Mouse (Mus musculus) adrenal gland, adult 8-10 months (tissue): ENCODE data around the gene Cd9. TPM values are rescaled to one million over a fixed set of nuclear protein-coding genes. Genes with fewer than 3 reads are reported as not detected.
"Not testable (repeated sequence)": the region's sequence is repeated elsewhere in the genome, so short reads cannot be mapped to it uniquely, and the experiment has no call there.

Source experiments
- DNase-seq: peaks from one replicate; pipeline ENCODE4 v3.0.0; 2022
- total RNA-seq, 4 experiments: library from RNA; stranded (reverse); gene quantifications; 2 replicates each; pipeline ENCODE4 v1.2.4; 2022

The Cd9 gene
- total RNA-seq, 4 experiments from 2014 or later: 108 to 171 (median 144) TPM

DNA sequence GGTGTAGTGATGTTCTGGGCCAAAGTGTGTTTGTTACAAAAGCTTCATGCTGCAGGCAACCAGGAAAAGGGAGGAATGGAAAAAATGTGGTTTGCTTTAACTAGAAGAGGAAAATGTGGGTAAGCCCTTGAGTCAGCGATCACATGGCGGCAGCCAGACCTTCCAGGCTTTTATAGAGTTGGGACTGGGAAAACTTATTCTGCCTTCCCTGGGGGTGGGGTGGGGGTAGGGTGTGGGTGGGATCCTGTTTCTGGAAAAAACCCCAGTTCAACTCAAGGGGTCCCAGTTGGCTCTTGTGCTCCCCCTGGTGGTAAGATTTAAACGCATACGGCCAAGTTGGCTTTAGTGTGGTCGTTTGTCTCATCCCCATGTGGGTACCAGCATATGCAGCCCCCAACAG, 3.5 kb upstream of the Cd9 start:
- no peak for DNase-seq

- DNase-seq: no peak
Observed at GRCm38 (mm10) chr6:125496417-125496816, 1.8 kb upstream of the Cd9 start.

- DNase-seq: no peak
Observed at GRCm38 (mm10) chr6:125495361-125495760, 770 bp upstream of the Cd9 start.

GRCm38 (mm10) chr6:125493147-125493546, 1.4 kb downstream of the Cd9 start:
- DNase-seq: no peak

- DNase-seq: no peak
Observed at GRCm38 (mm10) chr6:125492664-125493063, 1.9 kb downstream of the Cd9 start.

GRCm38 (mm10) chr6:125492033-125492432, 2.6 kb downstream of the Cd9 start:
- DNase-seq: no peak

DNA sequence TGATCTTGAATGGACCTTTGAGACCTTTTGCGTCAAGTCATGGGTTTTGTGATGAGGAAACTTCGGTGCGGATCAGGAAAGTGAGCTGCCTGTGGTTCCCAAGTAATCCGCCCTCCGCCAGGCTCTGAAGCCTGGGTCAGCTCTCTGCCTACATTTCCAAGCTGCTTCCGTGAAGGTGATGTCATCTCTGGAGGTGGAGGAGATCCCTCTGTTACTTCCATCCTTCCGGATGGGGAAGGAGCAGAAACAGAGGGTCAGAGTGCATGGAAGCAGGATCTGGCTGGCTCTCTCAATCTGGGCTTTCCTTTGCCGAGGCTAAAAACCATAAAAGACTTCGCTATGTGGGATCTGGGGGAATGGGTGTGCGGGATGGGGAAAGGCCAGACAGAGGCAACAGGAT, 3.2 kb downstream of the Cd9 start:
- DNase-seq: no peak

GRCm38 (mm10) chr6:125489881-125490559, 4.6 kb downstream of the Cd9 start:
- DNase-seq: no peak

- DNase-seq: no peak
Observed at GRCm38 (mm10) chr6:125485589-125485988, 9.0 kb downstream of the Cd9 start.

DNA sequence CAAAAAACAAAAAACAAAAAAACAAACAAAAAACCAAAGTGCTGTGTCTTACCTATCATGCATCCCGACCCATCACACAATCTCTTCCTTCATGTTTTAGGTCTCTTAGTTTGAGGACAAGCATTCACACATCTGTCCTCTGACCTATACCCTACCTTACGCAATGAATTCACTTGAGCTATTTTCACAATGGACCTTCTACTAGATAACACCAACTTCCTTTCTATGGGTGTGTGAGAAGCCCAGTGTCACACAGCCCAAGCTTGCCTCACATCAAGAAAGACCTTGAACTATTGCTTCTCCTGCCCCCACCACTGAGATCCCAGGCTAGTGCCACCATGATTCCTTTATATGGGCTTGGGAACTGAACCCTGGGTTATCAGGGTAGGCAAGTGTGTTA, 9.9 kb downstream of the Cd9 start:
- no peak for DNase-seq

DNA sequence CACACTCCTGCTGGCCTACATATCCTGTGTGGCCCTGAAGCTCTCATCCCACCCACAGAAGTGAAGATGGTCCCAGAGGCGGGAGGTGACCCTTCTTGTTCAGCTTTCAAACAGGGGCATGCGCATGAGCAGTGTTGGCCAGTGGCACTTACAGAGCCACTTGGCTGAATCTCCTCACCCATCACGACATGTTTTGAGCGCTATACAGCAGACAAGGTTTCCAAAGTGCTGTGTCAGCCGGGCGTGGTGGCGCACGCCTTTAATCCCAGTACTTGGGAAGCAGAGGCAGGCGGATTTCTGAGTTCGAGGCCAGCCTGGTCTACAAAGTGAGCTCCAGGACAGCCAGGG, 10.3 kb downstream of the Cd9 start:
- not testable (repeated sequence) for DNase-seq

- DNase-seq: no peak
Observed at GRCm38 (mm10) chr6:125483515-125484312, 10.9 kb downstream of the Cd9 start.

GRCm38 (mm10) chr6:125482427-125482831, 12.2 kb downstream of the Cd9 start:
- DNase-seq: no peak

DNA sequence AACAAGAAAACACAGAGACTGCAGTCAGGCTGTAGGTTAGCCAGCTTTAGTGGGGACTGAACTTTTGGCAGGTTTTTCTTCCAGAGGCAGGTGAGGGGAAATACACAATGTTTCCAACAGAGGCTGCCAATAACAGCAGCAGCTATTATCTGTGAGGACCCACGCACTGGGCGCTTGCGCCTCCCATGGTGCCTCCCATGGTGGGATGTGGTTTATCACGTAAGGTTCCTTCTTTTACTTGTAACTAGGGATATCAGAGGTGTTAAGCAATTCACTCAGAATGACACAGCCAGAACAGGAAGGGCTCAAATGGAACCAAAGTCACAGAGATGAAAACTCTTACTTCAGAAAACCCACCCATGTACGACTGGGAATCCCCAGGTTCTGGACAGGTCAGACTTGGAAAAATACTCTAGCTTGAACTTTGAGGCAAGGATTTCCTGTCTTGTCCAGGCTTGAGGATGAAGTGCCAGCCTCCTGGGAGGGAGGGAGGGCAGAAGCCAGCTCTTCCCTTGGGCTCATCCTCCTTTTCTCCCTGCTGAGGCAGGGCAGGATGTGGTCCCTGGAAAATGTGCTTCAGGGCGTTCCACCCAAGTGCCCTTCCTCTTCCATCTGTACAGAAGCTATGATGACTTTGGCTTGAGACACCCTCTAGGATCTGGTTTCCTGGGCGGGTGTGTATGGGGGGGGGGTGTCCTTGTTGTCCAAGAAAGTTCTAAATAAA, 12.8 kb downstream of the Cd9 start:
- peak; percentile 36 for DNase-seq

- no peak for DNase-seq
Observed at GRCm38 (mm10) chr6:125480396-125481361, 13.9 kb downstream of the Cd9 start.

DNA sequence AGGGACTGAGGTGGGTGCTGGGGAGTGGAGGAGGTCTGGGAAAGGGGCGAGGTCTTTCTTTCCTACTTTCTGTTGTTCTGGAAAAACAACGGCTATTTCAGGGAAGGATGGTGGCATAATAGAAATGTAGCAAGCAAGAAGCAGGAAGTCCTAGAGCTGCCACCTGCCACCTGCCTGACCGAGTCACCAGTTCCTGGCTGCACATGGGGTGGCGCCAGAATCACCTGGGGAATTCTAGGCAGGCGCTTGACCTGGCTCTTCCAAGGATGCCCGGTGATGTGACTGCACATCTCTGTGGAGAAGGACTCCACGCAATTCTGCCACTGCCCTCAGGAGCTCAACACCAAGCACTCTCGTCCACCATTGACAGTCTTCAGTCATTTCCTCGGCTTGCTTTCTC, 15.2 kb downstream of the Cd9 start:
- no peak for DNase-seq

DNA sequence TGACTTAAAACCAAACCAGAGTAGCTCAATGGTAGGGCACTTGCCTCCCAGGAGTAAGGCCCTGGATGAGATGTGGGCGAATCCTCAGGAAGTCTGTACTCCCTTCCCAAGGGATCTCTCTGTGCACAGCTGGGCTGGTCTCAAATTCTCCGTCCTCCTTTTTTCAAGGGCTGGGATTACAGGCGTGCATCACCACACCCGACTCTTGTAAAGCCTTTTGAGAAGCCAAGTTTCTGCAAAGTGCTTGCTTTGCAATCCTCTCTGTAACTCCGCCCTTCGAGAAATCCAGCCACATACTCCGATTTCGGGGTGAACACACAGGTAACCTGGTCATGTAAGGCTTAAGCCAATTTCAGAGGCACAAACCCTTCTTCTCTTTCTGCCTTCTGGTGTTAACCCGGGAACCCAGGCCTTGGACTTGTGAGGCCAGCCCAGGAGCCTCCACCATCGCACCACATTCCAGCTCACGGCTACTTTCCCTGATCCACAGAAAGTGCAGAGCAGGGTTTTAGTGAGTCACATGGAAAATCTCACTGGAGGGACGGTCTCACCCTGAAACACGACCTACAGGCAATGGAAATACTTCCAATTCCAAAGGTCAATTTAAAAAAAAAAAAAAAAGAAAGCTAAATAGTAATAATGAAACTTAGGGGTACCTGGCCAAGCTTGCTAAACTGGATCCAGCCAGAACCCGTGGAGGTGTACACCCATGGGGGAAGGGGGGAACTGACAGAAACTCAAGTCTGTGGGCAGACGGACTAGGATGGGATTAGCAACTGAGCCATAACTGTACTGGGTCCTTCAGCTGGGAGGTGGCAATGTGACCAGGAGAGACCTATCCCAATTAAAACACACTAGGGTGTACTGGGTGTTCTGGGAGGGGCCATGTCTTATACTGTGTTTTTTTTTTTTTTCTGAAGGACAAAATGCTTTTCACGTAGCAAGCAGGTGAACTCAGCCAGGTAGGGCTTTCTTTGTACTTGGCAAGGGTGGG, 16.2 kb downstream of the Cd9 start:
- DNase-seq: no peak

DNA sequence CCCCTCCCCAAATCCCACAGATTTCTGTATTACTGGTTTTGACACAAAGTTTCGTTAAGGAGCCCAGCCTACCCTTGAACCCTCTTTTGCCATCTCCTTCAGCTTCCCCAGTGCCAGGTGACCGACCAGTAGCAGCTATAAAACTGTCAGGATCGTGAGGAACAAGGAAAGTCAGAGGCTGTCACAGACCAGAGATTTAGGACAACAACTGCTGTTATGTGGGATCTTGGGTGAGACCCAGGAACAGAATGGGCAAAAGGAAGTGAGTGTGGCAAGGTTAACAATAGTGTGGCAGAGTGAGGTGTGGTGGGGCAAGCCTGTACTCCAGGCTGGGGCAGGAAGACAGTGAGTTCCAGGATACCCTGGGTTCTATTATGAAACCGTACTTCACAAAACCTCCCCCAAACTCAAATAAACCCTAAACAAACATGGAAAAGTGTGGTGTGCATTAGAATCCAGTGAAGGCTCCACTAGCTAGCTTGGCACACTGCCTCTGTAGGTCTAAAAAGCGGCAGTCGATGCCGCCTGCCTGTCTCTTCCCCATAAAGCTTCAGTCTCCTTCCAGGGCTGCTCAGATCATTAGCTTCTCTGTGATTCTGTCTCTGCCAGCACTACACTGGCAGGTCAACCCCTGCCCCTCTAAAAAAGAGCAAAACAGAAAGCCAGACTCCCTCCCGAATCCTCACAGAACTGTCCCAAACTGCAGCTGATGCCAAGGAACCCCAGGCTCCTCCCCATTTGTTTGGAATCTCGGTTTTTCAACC, 17.6 kb downstream of the Cd9 start:
- no peak for DNase-seq

DNA sequence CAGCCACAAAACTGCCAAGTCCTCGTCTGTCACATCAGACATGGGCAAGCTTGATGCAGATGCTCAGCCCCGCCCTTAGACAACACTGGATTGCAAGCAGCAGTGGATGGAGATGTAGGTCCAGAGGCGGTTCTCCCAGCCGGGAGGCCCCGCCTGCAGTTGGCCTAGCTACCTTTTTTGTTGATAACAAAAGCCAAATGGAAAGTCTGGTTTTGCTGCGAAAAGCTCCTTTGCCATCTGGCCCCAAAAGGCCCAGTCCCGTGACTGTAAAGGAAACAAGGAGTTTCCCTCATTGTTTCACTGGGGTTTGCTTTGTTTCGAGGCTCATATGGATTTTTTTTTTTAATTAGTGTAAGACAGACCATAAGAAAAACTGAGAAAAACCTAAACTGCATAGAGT, 18.5 kb downstream of the Cd9 start:
- no peak for DNase-seq

DNA sequence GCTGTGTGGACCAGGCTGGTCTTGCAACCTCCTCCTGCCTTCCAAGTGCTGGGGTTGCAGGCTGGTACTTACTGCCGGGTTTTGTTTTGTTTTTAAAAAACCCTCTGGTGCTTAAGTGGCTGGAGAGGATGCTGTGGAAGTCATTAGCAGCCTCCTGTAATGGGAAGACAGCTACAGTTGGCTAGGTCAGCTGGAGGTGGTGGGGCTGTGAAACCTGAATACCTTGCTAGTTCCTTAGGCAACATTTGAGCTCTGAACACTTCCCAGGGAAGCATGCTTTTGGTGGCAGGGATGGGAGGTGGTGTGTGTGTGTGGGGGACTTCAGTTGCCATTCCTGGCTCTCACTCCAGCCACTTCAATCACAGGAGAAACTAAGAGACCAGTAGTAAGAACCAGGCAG, 19.4 kb downstream of the Cd9 start:
- no peak for DNase-seq
